Mouse (Mus musculus) 416B (cell line): ENCODE measurements at regions not wholly inside any gene's neighbourhood (a gene's known extent, or its start where the extent isn't known, plus 50 kb on each side); places are given as distances from the start of the nearest gene placed in this dataset.

Source experiments
- DNase-seq: peaks from one replicate; pipeline ENCODE4 v3.0.0; 2011; ENCODE audit warnings: low read depth

GRCm38 (mm10) chr7:75398904-75399724 is 56.2 kb upstream of the Akap13 start:
- peak; percentile 88 for DNase-seq

GRCm38 (mm10) chr7:75400471-75400870 is 54.9 kb upstream of the Akap13 start:
- DNase-seq: no peak

- no peak for DNase-seq
Measured at GRCm38 (mm10) chr7:75404955-75405354, 50.4 kb upstream of the Akap13 start.
